Mouse (Mus musculus) MEL (cell line): ENCODE data around the gene Gm42517.

ENCODE experiments used
- BHLHE40 ChIP-seq: IDR thresholded peaks from 2 replicates; pipeline ENCODE4 v1.6.1; 2012; ENCODE audit warnings: low read depth, mild to moderate bottlenecking, inconsistent platforms, low read length, improper control_type of control experiment, borderline replicate concordance
- CTCF ChIP-seq, 3 experiments: IDR thresholded peaks in 2 of 3; conservative IDR thresholded peaks in 1 of 3; 2 replicates each; pipeline ENCODE4 v1.5.1; 2011 to 2012; ENCODE audit warnings: low read length in 3 of 3, low read depth in 2 of 3, mild to moderate bottlenecking in 2 of 3, improper control_type of control experiment in 1 of 3, inconsistent platforms in 1 of 3, mixed read lengths in 1 of 3, moderate library complexity in 1 of 3; ENCODE audit not compliant: control insufficient read depth in 1 of 3, insufficient read depth in 1 of 3, poor library complexity in 1 of 3, severe bottlenecking in 1 of 3
- EP300 ChIP-seq, 2 experiments: IDR thresholded peaks; 2 replicates each; pipeline ENCODE4 v1.6.1; 2011; ENCODE audit warnings: improper control_type of control experiment in 2 of 2, low read length in 2 of 2, low read depth in 1 of 2, mild to moderate bottlenecking in 1 of 2
- GATA1 ChIP-seq: IDR thresholded peaks from 2 replicates; pipeline ENCODE4 v1.6.1; 2011; ENCODE audit warnings: low read depth, low read length, improper control_type of control experiment
- MYB ChIP-seq: IDR thresholded peaks from 2 replicates; pipeline ENCODE4 v1.6.1; 2011; ENCODE audit warnings: mild to moderate bottlenecking, low read depth, low read length, improper control_type of control experiment
- POLR2A ChIP-seq, 2 experiments: IDR thresholded peaks; 2 replicates each; pipeline ENCODE4 v1.6.1; 2011 to 2012; ENCODE audit warnings: low read length in 2 of 2, mild to moderate bottlenecking in 2 of 2, control low read depth in 1 of 2, improper control_type of control experiment in 1 of 2, low read depth in 1 of 2, moderate library complexity in 1 of 2; ENCODE audit not compliant: control insufficient read depth in 1 of 2, insufficient read depth in 1 of 2, poor library complexity in 1 of 2
- POLR2AphosphoS2 ChIP-seq: IDR thresholded peaks from 2 replicates; pipeline ENCODE4 v1.6.1; 2011; ENCODE audit warnings: low read length, improper control_type of control experiment
- SMC3 ChIP-seq: IDR thresholded peaks from 2 replicates; pipeline ENCODE4 v1.6.1; 2011; ENCODE audit warnings: low read depth, low read length, improper control_type of control experiment
- TCF12 ChIP-seq: IDR thresholded peaks from 2 replicates; pipeline ENCODE4 v1.6.1; 2014; ENCODE audit warnings: low read depth, mild to moderate bottlenecking, inconsistent platforms, low read length, improper control_type of control experiment, moderate library complexity
- USF1 ChIP-seq: IDR thresholded peaks from 2 replicates; pipeline ENCODE4 v1.6.1; 2014; ENCODE audit warnings: low read depth, mild to moderate bottlenecking, inconsistent platforms, low read length, improper control_type of control experiment, moderate library complexity
- ZC3H11A ChIP-seq: IDR thresholded peaks from 2 replicates; pipeline ENCODE4 v1.6.1; 2012; ENCODE audit warnings: low read depth, mild to moderate bottlenecking, inconsistent platforms, low read length, improper control_type of control experiment

- TF ChIP-seq POLR2A (IDR thresholded peaks at IDR 0.05; ENCODE audit: control insufficient read depth in 1 of 2, insufficient read depth in 1 of 2, low read depth in 1 of 2, low read length in 2 of 2, poor library complexity in 1 of 2) (no peak), GATA1 (no peak), EP300 (IDR thresholded peaks at IDR 0.05; ENCODE audit: low read depth in 1 of 2, low read length in 2 of 2) (no peak), SMC3 (no peak), BHLHE40 (no peak), USF1 (no peak), POLR2AphosphoS2 (no peak), ZC3H11A (no peak), MYB (no peak), CTCF (IDR thresholded peaks at IDR 0.05 in 2 of 3, conservative IDR thresholded peaks at IDR 0.05 in 1 of 3; ENCODE audit: control insufficient read depth in 1 of 3, insufficient read depth in 1 of 3, low read depth in 2 of 3, low read length in 3 of 3, poor library complexity in 1 of 3, severe bottlenecking in 1 of 3) (no peak), TCF12 (no peak)
Observed at GRCm38 (mm10) chr5:108374079-108374478, 6.4 kb upstream of the Gm42517 start.
